Comparison of ENCODE assay signal across 34 mouse cellular contexts in genomic region chr1:36485080-36485479, GRCm38 (mm10). TPM values are rescaled to one million over a fixed set of nuclear protein-coding genes. Genes with fewer than 3 reads are reported as not detected.
DNase-seq lines count a peak whose midpoint lies in the region; ATAC-seq and TF ChIP-seq lines count a peak whose summit lies in the region.
"Had no signal": no experiment of that assay in that cellular context is flagged by ENCODE, and none has a peak within 500 bp of the region (broad histone marks: within the 10 kb centered on the region; RNA-seq: fewer than 3 reads in every experiment).

No protein-coding gene starts in this region.

- no peak for TF ChIP-seq POLR2A in liver, adult 2 months (IDR thresholded peaks at IDR 0.05; ENCODE audit: extremely low read depth, insufficient read depth, low read length)

- H3K79me2 ChIP-seq in liver, adult 2 months (ENCODE audit: control insufficient read depth, insufficient read depth, low read length), result 0 out of 2 replicates have a peak, but pooled peaks cover 4% of the 10 kb centered on the region

- H3K9me3 ChIP-seq in liver, embryonic 12.5 days (replicated peaks), result no peaks in the 10 kb centered on the region
- H3K9me3 ChIP-seq in forebrain, embryonic 10.5 days, result no peaks in the 10 kb centered on the region
- H3K9me3 ChIP-seq: forebrain, embryonic 12.5 days; forebrain, embryonic 15.5 days; G1E; heart, embryonic 10.5 days; heart, embryonic 13.5 days had no signal

- H3K4me2 ChIP-seq in liver, embryonic 12.5 days, result no peak overlapping the region
- H3K4me2 ChIP-seq: forebrain, embryonic 12.5 days; forebrain, embryonic 15.5 days; heart, embryonic 13.5 days; hindbrain, embryonic 14.5 days had no signal

- no peaks in the 10 kb centered on the region for H3K36me3 ChIP-seq in liver, adult 2 months (ENCODE audit: control insufficient read depth, insufficient read depth, low read length)
- H3K36me3 ChIP-seq in liver, embryonic 12.5 days, result no peaks in the 10 kb centered on the region
- H3K36me3 ChIP-seq in forebrain, embryonic 10.5 days (replicated peaks), result peaks cover 5% of the 10 kb centered on the region; the same call in 1 of the 2 replicates
- H3K36me3 ChIP-seq: forebrain, embryonic 12.5 days; forebrain, embryonic 15.5 days; heart, embryonic 10.5 days; heart, embryonic 13.5 days had no signal

- no peak overlapping the region for H3K27ac ChIP-seq in liver, adult 2 months (replicated peaks; ENCODE audit: insufficient read depth, low read depth, low read length)
- no peak overlapping the region for H3K27ac ChIP-seq in liver, embryonic 12.5 days
- H3K27ac ChIP-seq in forebrain, embryonic 10.5 days, result no peak overlapping the region
- H3K27ac ChIP-seq: forebrain, embryonic 12.5 days; forebrain, embryonic 15.5 days; heart, adult 2 months; heart, embryonic 10.5 days; heart, embryonic 13.5 days; hindbrain, embryonic 14.5 days; hindbrain, postnatal 0 days had no signal

- peak; percentile 36 to 60 for DNase-seq in cerebellum, adult 18-20 months
- no peak for DNase-seq in cerebellum, adult 11-12 months
- peak; percentile 59 for DNase-seq in liver, adult 2 months (ENCODE audit: extremely low read depth, low read depth, low spot score)
- DNase-seq in urinary bladder, postnatal 14 days (ENCODE audit: low spot score), result peak; percentile 47
- DNase-seq in urinary bladder, postnatal 10 days (ENCODE audit: low spot score), result no peak
- no peak for DNase-seq in kidney, adult 9 months
- no peak for DNase-seq in forebrain, embryonic 10.5 days (ENCODE audit: extremely low spot score, low spot score)
- DNase-seq: adrenal gland, adult 2 months; adrenal gland, postnatal 14 days; B cell, adult 2 months; cerebellum, adult 11 months; cerebellum, adult 9-11 months; cerebellum, postnatal 25 days; embryo, embryonic 11 days; gastrocnemius, postnatal 10 days; gastrocnemius, postnatal 36 days; heart, adult 2 months; heart, postnatal 14 days; heart, postnatal 4 days had no signal

- no peak overlapping the region for H3K9ac ChIP-seq in liver, adult 2 months (ENCODE audit: low read depth, low read length)
- H3K9ac ChIP-seq in liver, embryonic 12.5 days, result no peak overlapping the region
- H3K9ac ChIP-seq: forebrain, embryonic 12.5 days; forebrain, embryonic 15.5 days; heart, embryonic 13.5 days; hindbrain, embryonic 14.5 days had no signal

- no peak for ATAC-seq in liver, embryonic 12.5 days
- ATAC-seq: forebrain, embryonic 15.5 days; hindbrain, postnatal 0 days; inflammation-experienced regulatory T-cells, adult 6 months had no signal

- no peak for TF ChIP-seq CTCF in liver, adult 2 months (IDR thresholded peaks at IDR 0.05; ENCODE audit: low read depth, low read length)

- no peak overlapping the region for H3K4me3 ChIP-seq in liver, adult 2 months (ENCODE audit: insufficient read depth, low read depth, low read length)
- H3K4me3 ChIP-seq in liver, embryonic 12.5 days, result no peak overlapping the region
- H3K4me3 ChIP-seq in forebrain, embryonic 10.5 days, result no peak overlapping the region
- H3K4me3 ChIP-seq: forebrain, embryonic 12.5 days; forebrain, embryonic 15.5 days; heart, adult 2 months; heart, embryonic 10.5 days; heart, embryonic 13.5 days had no signal

- H3K4me1 ChIP-seq in liver, adult 2 months (ENCODE audit: control insufficient read depth, insufficient read depth, low read length), result no peaks in the 10 kb centered on the region
- peaks cover 8% of the 10 kb centered on the region for H3K4me1 ChIP-seq in liver, embryonic 12.5 days
- no peaks in the 10 kb centered on the region for H3K4me1 ChIP-seq in forebrain, embryonic 10.5 days
- H3K4me1 ChIP-seq: forebrain, embryonic 12.5 days; forebrain, embryonic 15.5 days had no signal

- no peaks in the 10 kb centered on the region for H3K27me3 ChIP-seq in liver, adult 2 months (ENCODE audit: control insufficient read depth, insufficient read depth, low read length)
- no peaks in the 10 kb centered on the region for H3K27me3 ChIP-seq in liver, embryonic 12.5 days (replicated peaks)
- no peaks in the 10 kb centered on the region for H3K27me3 ChIP-seq in forebrain, embryonic 10.5 days (ENCODE audit: poor library complexity, severe bottlenecking)
- H3K27me3 ChIP-seq: CH12.LX; forebrain, embryonic 12.5 days; forebrain, embryonic 15.5 days; heart, embryonic 13.5 days had no signal

- 35% methylated on average over 7 of the region's 7 CpGs for WGBS in liver, adult 2 months
- WGBS in liver, embryonic 12.5 days (ENCODE audit: insufficient replicate concordance), result 64% methylated on average over 7 of the region's 7 CpGs
- WGBS in forebrain, embryonic 10.5 days, result 90% methylated on average over 7 of the region's 7 CpGs

RNA-seq across cellular contexts. Expression of gene Cnnm4, which starts 13.7 kb away (rescaled TPM):
- total RNA-seq in liver, adult 2 months (2014; rRNA removed), result 2.3 and 3.9 TPM in 2 replicates
- 2.4 and 2.7 TPM in 2 replicates for polyA plus RNA-seq in liver, adult 2 months (2012; rRNA removed)
- polyA plus RNA-seq in liver, embryonic 12.5 days (2016; fragmentation: Nextera tagmentation; extraction: Ambion mirVana), result 3.8 and 4.0 TPM in 2 replicates
- 14.5 and 15.5 TPM in 2 replicates for polyA plus RNA-seq in forebrain, embryonic 10.5 days (2016; fragmentation: Nextera tagmentation; extraction: Ambion mirVana)

RNA-seq across cellular contexts. Expression of gene Cnnm3, which starts 26.6 kb away (rescaled TPM):
- 4.4 and 6.8 TPM in 2 replicates for total RNA-seq in liver, adult 2 months (2014; rRNA removed)
- polyA plus RNA-seq in liver, adult 2 months (2012; rRNA removed), result 11.3 and 14.1 TPM in 2 replicates
- 1.3 and 1.5 TPM in 2 replicates for polyA plus RNA-seq in liver, embryonic 12.5 days (2016; fragmentation: Nextera tagmentation; extraction: Ambion mirVana)
- 2.9 and 3.0 TPM in 2 replicates for polyA plus RNA-seq in forebrain, embryonic 10.5 days (2016; fragmentation: Nextera tagmentation; extraction: Ambion mirVana)

RNA-seq across cellular contexts. Expression of gene Lman2l, which starts 40.0 kb away (rescaled TPM):
- total RNA-seq in liver, adult 2 months (2014; rRNA removed), result 5.1 and 7.9 TPM in 2 replicates
- 7.7 and 9.3 TPM in 2 replicates for polyA plus RNA-seq in liver, adult 2 months (2012; rRNA removed)
- 20.9 and 22.8 TPM in 2 replicates for polyA plus RNA-seq in liver, embryonic 12.5 days (2016; fragmentation: Nextera tagmentation; extraction: Ambion mirVana)
- polyA plus RNA-seq in forebrain, embryonic 10.5 days (2016; fragmentation: Nextera tagmentation; extraction: Ambion mirVana), result 59.6 and 60.5 TPM in 2 replicates

RNA-seq across cellular contexts. Expression of gene Ankrd23, which starts 51.6 kb away (rescaled TPM):
- 1.8 and 2.0 TPM in 2 replicates for total RNA-seq in liver, adult 2 months (2014; rRNA removed)
- 3.5 and 5.1 TPM in 2 replicates for polyA plus RNA-seq in liver, adult 2 months (2012; rRNA removed)
- polyA plus RNA-seq in liver, embryonic 12.5 days (2016; fragmentation: Nextera tagmentation; extraction: Ambion mirVana), result 4.0 and 6.9 TPM in 2 replicates
- 15.3 and 16.5 TPM in 2 replicates for polyA plus RNA-seq in forebrain, embryonic 10.5 days (2016; fragmentation: Nextera tagmentation; extraction: Ambion mirVana)

RNA-seq across cellular contexts. Expression of gene Gm42417, which starts 54.1 kb away (rescaled TPM):
- total RNA-seq in liver, adult 2 months (2014; rRNA removed), result not detected in 2 replicates
- not detected in 2 replicates for polyA plus RNA-seq in liver, adult 2 months (2012; rRNA removed)
- polyA plus RNA-seq in liver, embryonic 12.5 days (2016; fragmentation: Nextera tagmentation; extraction: Ambion mirVana), result 0.15 and 0.29 TPM in 2 replicates
- polyA plus RNA-seq in forebrain, embryonic 10.5 days (2016; fragmentation: Nextera tagmentation; extraction: Ambion mirVana), result not detected in 2 replicates
- total RNA-seq: adrenal gland, adult 2 months; adrenal gland, postnatal 4 days; G1E; hindbrain, postnatal 0 days had no signal
- polyA plus RNA-seq: adrenal gland, adult 2 months; embryonic facial prominence, embryonic 11.5 days; embryonic facial prominence, embryonic 14.5 days; forebrain, embryonic 15.5 days; heart, adult 2 months; heart, embryonic 13.5 days; heart, embryonic 16.5 days; hindbrain, embryonic 11.5 days; hindbrain, postnatal 0 days had no signal

Comparison
In these comparisons a context has a peak if more than half of its experiments do, and no peak if none do; other contexts are left out.
1. DNase-seq: peak in cerebellum, adult 18-20 months (2 of 2), liver, adult 2 months (single experiment) and urinary bladder, postnatal 14 days (single experiment); none in cerebellum, adult 11-12 months (single experiment), urinary bladder, postnatal 10 days (single experiment), kidney, adult 9 months (single experiment) and forebrain, embryonic 10.5 days (single experiment).